Mouse (Mus musculus) T-helper 1 cell (primary cell): ENCODE data around the gene 1700014D04Rik.

Experiments
- in situ Hi-C: fragments of 300-600 bp; cut with MboI, MseI; formaldehyde crosslinking; loops from one replicate; pipeline ENCODE4 v1.15.1; 2025; ENCODE audit warnings: high pct_unique_total_duplicates

1700014D04Rik gene

DNA sequence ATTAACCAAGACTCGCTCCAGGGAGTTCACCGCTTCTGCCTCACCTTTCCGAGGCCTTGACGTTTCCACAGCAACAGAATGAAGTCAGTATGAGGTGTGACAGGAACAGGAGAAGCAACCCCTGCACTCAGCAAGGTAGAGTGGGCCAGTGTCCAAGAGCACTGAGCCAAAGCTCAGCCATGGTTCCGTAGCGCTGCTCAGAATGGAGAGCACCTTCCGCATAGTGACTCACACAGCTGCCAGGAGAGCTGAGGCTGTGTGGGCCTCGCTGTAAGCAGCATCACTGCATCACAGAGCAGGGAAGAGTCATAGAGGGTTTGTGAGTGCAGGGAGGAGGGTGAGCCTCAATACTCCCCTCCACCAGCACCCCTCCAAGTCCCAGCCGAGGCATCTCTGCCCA, at the start of gene 1700014D04Rik:
Gene 1700014D04Rik (minus strand): TSS at position 42 of the 400 bp plus-strand sequence.
- in situ Hi-C loops, result no loop called here

DNA sequence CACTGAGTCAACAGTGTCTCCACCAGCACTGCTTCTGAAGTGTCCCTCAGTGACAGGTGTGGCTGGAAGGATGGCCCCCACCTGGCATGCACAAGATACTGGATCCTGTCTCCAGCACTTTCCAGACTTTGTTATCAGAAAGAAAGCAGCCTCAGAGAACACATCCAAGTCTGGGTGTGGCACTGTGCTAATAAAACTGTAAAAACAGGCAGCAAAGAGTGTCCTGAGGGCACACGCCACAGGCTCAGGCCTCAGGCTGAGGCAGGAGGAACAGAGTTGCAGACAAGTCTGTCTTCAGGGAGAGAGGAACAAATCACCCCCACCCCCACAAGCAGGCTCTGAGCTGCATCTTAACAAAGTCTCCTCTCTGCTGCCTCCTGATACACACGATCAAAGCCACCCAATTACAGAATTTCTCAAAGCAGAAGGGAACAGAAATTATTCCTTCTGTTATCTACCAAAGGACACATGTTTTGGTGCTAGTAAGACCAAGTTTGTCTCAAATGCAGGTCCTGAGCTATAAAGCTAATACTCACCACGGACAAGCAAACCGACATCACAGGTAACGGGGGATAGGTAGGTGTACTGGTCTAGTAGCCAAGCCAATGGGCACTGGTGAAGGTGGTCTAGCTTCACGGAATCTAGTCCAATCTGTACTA, 49.4 kb upstream of the 1700014D04Rik start:
- in situ Hi-C loops, result no loop called here

DNA sequence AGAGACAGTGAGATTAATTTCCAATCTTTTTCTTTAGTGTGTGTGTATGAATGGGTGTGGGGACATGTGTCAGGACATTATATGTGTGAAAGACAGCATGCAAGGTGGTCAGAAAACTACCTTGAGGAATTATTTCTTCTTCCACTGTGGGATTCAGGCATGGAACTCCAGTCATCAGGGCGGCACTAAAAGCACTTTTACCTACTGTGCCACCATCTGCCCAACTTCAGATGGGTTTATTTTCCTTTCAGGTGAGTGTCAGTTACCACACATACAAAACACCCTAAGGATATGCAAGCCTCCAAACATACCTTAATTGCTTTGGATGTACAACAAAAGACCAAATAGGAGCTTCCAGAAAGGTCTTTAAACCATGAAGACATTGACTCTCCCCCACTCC, 48.2 kb upstream of the 1700014D04Rik start:
- in situ Hi-C loops, result no loop called here

DNA sequence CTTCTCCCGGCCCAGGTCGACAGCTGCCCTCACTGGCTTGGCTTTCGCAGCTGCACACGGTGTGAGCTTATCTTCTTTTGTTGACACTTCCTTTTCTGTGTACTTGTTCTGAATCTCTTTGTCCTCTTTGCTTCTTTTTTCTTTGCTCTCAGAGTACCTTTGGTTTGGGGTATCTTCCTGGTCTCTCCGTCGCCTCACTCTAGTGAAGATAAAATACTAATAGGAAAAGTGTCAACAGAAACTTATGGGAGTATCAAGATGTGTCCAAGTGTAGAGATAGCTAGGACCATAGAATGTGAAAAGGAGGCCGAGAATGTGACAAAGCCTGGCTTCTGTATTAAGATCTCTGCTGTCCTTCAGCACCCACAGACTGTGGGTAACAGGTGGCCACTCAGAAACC, 35.6 kb upstream of the 1700014D04Rik start, which contains the start of gene Gm49354:
Gene Gm49354 (minus strand): TSS at position 101 of the 400 bp plus-strand sequence.
- in situ Hi-C loops, result no loop called here

DNA sequence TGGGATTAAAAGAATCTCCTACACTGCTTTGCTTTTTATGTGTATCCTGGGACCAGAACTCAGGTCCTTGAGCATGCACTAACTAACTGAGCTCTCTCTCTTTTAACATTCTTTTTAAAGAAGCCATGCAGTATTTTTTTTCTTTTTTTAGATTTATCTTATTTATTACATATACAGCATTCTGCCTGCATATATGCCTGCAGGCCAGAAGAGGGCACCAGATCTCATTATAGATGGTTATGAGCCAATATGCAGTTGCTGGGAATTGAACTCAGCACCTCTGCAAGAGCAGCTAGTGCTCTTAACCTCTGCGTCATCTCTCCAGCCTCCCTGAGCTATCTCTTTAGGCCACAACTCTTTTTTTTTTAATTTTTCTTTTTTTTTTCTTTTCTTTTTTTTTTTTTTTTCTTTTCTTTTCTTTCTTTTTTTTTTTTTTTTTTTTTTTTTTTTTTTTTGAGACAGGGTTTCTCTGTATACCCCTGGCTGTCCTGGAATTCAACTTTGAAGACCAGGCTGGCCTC, 33.3 kb upstream of the 1700014D04Rik start:
- in situ Hi-C loops, result loop anchor here (5.0 kb wide), 1 partner anchor 37 kb away; no protein-coding TSS in a partner anchor

DNA sequence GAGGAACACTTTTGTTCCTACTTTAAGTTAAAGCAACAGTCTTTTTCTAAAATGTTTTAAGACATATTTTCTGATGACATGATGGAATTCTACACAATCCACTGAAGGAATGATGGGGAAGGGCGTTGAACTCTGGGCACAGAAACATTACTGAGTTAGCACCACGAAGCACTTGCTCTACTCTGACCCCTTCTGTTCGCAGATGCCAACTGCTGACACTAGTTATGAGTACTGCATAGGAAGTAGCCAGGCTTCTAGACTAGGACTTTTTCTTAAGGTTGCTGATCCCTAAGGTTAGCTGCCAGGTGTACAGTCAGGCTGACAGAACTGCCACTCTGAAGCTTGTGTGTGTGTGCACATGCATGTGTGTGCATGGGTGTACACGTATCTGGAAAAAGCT, 32.7 kb upstream of the 1700014D04Rik start:
- in situ Hi-C loops, result loop anchor here (5.0 kb wide), 1 partner anchor 38 kb away; no protein-coding TSS in a partner anchor

DNA sequence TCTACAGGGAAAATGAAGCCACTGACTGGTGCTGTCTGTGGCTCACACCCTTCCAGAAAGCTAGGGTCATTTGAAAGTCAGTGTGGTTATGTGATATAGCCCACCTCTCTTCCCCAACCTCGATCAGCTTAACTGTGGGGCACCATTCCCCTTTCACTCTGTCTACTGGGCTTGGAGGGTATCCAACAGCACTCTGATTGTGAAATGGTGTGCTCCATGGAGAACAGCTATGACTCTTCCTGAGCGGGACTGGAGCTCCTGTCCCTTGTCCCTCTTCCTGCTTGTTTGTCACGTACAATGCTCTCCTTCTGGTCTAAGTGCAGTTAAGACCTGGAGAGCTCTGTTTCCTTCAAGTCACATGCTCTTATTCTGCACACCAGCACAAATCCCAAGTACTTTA, 28.6 kb upstream of the 1700014D04Rik start:
- in situ Hi-C loops, result loop anchor here (5.0 kb wide), 1 partner anchor 42 kb away; no protein-coding TSS in a partner anchor

DNA sequence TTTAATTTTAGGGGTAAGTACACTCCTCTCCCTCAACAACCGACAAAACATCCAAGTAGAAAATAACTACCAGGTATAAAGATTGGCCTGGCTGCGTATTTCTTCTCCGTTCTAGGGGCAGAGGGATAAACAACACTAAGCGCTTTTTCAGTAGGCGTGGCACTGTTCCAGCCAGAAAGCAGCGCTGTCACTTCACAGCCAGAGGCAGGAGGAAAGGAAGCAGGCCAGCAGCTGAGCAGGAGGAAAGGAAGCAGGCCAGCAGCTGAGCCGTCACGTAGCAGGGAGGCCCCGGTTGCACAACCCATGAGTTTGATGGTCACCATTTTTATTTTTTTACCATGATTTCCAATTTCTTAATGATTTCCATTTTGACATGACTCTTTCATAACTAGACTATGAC, 24.7 kb upstream of the 1700014D04Rik start:
- in situ Hi-C loops, result no loop called here

DNA sequence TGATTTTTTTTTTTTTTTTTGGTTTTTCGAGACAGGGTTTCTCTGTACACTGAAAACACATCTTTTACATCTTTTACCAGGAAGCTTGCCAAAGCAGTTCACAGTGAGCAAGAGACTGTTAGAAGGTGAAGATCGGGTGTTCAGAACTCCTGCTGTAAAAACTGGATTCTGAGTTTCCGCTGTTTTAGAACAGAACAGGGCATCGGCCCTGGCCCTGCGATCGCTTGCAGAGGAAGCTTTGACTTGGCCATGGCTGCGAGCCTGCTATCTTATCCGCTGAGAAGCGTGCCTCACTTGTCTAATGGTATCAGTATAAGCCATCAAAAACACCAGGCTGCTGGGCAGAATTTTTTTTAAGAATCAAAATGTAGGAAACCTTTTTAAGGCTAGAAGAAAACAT, 24.3 kb upstream of the 1700014D04Rik start:
- in situ Hi-C loops, result no loop called here

DNA sequence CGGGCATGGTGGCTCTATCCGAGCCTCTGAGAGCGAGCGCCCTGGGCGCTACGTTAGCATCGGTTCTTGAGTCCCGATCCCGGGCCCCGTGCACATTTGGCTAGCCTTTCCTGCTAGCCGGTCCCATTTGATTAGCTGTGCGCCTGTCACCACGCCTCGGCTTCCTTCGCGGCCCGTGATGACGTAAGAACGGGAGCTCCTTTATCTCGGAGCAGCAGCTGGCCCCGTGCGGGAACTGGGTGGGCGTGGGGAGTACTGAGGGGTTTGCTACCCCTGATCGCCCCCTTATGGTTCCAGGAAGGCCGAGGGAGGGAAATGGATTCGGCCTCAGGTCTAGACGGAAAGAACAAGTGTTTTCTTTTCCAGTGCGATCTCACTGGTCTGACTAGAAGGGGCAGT, 23.6 kb upstream of the 1700014D04Rik start:
- in situ Hi-C loops, result no loop called here

DNA sequence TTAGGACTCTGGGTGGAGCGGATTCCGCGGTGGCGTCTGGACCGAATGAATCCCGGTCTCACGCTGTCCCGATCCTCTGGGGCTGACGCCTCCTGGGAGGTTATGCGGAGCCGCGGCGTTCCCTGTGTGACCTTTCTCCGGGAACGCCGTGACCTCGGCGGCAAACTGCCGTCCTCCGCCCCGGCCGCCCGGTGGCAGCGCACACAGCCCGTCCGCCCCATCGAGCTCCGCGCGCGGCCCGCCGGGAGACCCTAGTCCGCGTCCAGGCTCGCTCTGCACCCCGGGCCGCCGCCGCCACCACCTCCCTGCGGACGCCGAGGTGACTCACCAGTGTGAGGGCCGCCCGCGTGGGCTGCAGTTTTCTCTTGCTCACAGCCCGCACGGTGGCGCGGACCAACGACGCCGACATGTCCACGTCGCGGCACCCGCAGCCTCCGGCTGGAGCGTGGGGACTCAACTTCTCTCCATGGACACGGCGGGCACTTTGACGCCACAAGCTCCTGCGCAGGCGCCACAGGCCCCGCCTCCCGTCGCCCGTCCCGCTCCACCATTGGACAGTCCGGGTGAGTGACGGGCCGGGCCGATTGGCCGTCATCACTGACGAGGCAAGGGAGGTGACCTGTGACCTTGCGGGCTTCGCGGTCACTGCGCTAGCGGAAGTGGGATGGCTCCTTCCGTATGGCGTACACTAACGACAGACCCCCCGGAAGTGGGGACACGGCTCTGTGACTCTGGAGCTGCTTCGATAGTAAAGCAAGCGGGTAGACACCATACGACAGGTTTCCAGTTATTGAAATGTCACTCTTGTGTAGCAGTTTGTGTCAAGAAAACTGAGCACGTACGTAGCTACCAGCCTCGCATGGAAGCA, 23.0 kb upstream of the 1700014D04Rik start, which contains the start of gene Isca1:
Gene Isca1 (minus strand): TSS at position 515 of the 868 bp plus-strand sequence.
- in situ Hi-C loops, result no loop called here

DNA sequence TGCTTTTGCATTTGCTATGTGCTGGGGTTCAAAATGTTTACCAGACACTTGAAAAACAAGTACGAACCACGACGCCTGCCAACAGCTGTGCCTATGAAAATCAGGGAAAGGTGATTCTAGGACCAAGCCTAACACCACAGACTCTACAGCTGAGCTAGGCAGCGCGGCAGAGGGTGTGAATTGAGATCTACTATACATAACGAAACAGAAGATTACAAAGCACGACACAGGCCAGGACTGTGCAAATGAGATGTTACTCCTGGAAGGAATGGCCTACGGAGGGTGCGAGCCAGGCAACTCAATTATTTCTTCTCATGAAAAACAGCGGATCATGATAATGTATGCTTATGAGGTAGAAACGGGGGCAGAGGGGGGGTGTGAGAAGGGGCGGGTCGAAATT, 22.0 kb upstream of the 1700014D04Rik start:
- in situ Hi-C loops, result no loop called here

DNA sequence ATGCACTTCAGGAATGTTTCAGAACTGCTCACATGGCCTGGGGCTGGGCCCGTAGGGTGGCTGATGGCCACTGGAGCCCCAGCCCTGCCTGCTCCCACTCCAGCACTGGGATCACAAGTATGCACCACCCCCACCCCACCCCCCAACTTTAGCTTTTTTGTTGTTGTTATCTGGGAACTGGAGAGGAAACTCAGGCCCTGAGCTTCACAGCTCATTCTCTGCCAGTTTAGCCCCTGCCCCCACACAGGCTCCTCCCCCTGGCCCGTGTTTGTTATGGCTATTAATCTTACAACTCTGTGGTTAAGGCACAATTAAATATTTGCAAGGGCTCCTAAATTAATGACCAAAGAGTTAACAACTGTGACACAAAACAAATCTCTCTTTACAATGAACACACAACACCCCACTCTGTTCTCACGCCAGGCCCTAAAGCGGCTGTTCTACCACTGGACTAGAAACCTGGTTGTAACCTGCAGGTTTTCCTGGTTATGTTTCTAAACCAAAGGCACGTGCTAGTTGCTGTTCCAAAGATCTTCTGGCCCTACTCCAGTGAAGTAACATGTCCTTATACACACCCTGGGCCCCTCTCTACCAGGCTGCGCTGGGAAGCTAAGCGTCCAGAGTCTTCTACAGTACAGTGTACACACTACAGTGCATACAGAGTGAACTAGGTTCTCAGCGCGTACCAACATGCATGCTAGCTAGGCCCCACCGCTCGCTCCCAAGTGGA, 20.4 kb upstream of the 1700014D04Rik start:
- in situ Hi-C loops, result no loop called here

DNA sequence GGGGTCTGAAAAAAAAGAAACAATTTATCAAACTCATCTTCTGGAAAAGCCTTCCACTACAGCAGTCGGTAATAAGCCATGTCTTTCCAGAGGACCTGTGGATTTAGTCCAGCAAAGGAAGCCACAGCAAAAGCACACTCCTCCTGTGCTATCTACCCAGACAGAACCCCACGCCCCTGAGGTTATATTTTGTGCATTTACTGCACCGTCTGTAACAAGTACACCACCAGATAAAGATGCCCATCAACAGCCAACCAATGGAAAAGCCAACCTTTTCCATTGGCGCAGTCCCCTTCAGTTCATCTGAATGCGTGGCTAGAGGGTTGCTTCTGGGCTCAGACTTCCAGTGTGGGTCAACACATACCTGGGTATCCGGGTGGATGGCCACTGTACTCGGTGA, 16.2 kb upstream of the 1700014D04Rik start:
- in situ Hi-C loops, result no loop called here

DNA sequence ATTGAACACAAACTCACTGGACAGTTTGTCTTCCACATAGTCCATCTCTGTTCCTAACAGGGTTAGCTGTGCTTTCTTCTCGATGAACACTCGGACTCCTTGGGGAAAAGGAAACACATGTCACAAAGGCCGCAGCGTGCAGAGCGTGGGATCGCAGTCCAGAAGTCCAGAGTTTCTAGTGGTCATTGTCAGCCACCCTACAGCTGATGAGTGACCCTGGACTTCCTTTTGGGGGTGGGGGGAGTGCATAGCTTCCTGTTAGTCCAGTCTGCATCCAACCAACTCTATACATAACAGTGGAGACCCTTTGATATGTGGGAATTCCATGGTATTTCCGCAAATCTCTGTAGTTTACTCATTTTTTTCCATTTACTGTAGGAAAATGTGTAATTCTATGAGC, 10.4 kb upstream of the 1700014D04Rik start:
- in situ Hi-C loops, result no loop called here

DNA sequence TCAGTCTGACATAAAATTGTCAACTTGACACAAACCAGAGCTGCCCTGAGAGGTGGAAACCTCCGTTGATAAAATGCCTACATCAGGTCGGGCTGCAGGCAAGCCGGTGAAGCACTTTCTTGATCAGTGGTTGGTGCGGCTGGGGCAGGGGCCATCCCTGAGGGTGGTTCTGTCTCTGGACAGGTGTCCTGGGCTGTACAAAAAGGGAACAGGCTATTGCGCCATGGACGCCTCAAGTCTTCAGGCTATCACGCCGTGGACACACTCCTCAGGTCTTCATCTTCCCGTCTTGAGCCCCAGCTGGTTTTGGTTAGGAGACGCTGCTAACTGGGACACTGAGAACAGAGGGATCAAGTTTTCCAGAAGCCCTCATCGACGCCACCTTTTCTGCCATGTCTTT, 3.8 kb upstream of the 1700014D04Rik start:
- in situ Hi-C loops, result no loop called here

DNA sequence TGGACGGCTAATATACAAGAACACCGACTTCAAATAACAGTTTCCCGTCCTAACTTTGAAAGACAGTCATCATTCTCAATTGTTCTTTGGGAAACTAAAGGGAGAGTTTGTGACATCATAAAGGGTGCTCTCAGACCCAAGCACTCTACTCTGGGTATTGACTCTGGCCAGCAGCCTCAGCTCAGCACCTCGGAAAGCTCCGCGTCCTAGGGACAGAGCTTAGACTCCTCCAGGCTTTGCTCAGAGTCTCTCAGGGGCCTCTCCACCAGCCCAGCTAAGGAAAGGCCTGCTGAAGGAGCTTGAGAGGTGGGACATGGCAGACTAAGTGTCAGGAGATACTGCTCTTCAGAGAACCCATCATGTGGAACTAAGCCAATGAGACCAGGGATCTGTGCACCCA, 388 bp downstream of the 1700014D04Rik start:
- in situ Hi-C loops, result no loop called here

DNA sequence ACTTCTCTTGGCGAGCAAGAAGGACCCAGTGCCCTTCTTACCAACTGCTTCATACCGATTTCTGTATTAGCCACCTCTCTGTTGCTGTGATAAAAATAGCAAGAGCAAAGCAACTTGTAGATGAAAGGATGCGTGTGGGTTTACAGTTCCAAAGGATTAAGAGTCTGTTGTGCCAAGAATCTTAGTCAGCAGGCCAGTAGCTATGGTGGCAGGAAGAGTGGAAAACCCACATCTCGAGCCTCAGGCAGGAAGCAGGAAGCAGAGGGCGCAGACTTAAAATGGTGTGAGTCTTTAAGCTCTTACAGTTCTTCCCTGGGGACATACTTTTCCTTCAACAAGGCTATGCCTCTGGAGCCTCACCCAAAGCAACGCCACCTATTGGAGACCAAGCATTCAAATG, 1.1 kb downstream of the 1700014D04Rik start:
- in situ Hi-C loops, result no loop called here

DNA sequence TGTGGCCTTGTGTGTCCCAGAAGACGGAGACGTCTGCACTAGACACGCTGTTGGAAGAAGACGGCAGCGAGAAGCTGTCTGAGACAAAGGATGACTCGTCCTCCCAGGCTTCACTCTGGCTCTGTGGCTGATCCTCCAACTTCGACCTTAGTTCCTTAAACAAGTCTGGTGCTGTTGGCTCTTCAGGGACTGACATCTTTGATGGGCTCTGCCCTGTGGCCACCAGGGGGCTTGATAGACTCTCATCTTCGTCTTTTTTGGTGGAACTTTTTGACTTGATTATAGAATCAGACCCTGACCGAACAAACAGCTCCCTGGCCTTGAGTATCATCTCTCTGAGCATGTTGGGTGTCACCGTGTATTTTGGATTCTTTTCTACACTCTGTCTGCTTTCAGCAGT, 4.9 kb downstream of the 1700014D04Rik start:
- in situ Hi-C loops, result no loop called here

DNA sequence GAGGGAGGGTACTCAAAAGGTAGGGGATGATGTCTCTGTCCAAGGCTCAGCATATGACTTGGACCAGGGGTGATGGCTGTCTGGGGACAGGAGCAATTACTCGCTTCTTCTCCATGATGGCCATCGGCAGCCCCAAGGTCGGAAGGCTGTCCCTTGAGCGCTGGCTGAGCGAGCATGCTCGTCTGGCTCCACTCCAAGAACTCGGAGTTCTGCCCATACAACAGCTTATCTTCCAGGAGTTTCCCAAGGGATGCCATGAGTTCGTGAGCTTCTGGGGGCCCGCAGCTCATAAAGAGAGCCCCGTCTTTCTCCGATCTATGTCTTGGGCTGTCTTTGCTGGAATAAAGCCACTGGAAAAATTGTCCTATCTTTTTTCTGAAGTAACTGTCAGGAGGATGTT, 5.5 kb downstream of the 1700014D04Rik start:
- in situ Hi-C loops, result no loop called here

DNA sequence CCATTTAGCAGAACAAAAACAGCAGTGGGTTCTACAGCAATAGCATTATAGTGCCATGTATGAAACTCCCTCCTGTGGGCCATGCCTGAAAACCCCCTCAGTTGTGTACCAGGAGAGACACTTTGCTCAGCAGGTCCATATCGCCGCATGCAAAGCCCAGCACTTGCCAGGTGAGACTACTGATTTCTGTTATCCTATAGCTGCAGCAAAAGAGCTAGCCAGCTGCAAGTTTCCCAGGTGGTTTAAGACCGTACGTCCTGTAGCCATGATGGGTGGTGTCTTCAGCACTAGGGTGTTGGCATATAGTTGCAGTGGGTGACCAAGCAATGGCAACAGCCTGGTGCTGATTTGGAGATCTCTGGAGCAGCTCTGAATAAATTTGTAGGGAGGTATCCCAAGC, 7.2 kb downstream of the 1700014D04Rik start:
- in situ Hi-C loops, result no loop called here

DNA sequence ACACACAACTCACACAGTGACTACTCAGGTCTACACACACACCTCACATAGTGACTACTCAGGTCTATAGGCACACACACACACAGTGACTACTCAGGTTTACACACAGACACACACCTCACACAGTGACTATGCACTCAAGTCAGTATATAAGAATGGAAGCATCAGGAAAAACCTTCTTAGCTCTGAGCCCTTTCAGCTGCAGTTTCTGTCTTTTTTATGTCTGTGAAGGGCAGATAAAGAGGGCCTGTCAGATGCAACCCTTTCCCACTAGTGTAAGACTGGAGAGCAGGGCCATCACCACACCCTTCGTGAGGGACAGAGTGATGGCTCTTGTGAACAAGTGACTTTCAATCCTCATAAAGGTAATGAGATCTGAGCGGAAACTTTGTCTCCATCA, 8.1 kb downstream of the 1700014D04Rik start:
- in situ Hi-C loops, result no loop called here
